ENCODE assay signal across 8 mouse cellular contexts in genomic region chr12:73449911-73450520, GRCm38 (mm10).
DNase-seq lines count a peak whose midpoint lies in the region; ATAC-seq and TF ChIP-seq lines count a peak whose summit lies in the region.

No protein-coding gene starts in this region.

- H3K27me3 ChIP-seq in cerebellum, adult 2 months (ENCODE audit: control insufficient read depth, insufficient read depth, low read length): no peaks in the 10 kb centered on the region; the same call in 1 of the 2 replicates
- no peaks in the 10 kb centered on the region for H3K27me3 ChIP-seq in kidney, embryonic 14.5 days (ENCODE audit: control insufficient read depth, insufficient read depth, low read length)
- H3K27me3 ChIP-seq in stomach, postnatal 0 days (ENCODE audit: control insufficient read depth, insufficient read depth, low read length): no peaks in the 10 kb centered on the region; the same call in 1 of the 2 replicates

- TF ChIP-seq CTCF in cerebellum, adult 2 months (IDR thresholded peaks at IDR 0.05; ENCODE audit: borderline replicate concordance, insufficient read depth, low read depth, low read length): peak; percentile 62
- peak; percentile 73 for TF ChIP-seq CTCF in stomach, postnatal 0 days (IDR thresholded peaks at IDR 0.05; ENCODE audit: low read depth)

- no peak for TF ChIP-seq POLR2A in cerebellum, adult 2 months (IDR thresholded peaks at IDR 0.05; ENCODE audit: borderline replicate concordance, insufficient read depth, low read length)

- H3K9ac ChIP-seq in kidney, embryonic 14.5 days (ENCODE audit: low read depth, low read length): no peak overlapping the region
- H3K9ac ChIP-seq in stomach, postnatal 0 days (ENCODE audit: low read length): no peak overlapping the region

- H3K27ac ChIP-seq in cerebellum, adult 2 months (ENCODE audit: insufficient read depth, low read length): no peak overlapping the region
- no peak overlapping the region for H3K27ac ChIP-seq in kidney, embryonic 14.5 days (ENCODE audit: low read depth, low read length)
- H3K27ac ChIP-seq in stomach, postnatal 0 days (replicated peaks): no peak overlapping the region

- no peaks in the 10 kb centered on the region for H3K36me3 ChIP-seq in kidney, embryonic 14.5 days (ENCODE audit: control insufficient read depth, insufficient read depth, low read length)
- no peaks in the 10 kb centered on the region for H3K36me3 ChIP-seq in stomach, postnatal 0 days (ENCODE audit: control insufficient read depth, insufficient read depth, low read length)

- DNase-seq in cerebellum, adult 2 months: peak in 1 of 2 experiments; percentile 6
- DNase-seq in kidney, postnatal 10 days: peak; percentile 49
- peak; percentile 70 for DNase-seq in NIH3T3 (ENCODE audit: low read depth)
- DNase-seq in heart, postnatal 4 days: peak; percentile 47
- DNase-seq in stomach, postnatal 0 days (ENCODE audit: low spot score): peak; percentile 21
- no peak for DNase-seq in right cerebral cortex, postnatal 36 days (ENCODE audit: low spot score in 2 of 2)

- no peak overlapping the region for H3K4me3 ChIP-seq in cerebellum, adult 2 months (replicated peaks; ENCODE audit: insufficient read depth, low read depth, low read length)
- no peak overlapping the region for H3K4me3 ChIP-seq in kidney, embryonic 14.5 days (ENCODE audit: low read length)
- no peak overlapping the region for H3K4me3 ChIP-seq in stomach, postnatal 0 days (ENCODE audit: low read depth, low read length)

- no peak for TF ChIP-seq EP300 in stomach, postnatal 0 days (optimal IDR thresholded peaks at IDR 0.05)

- H3K4me1 ChIP-seq in cerebellum, adult 2 months (ENCODE audit: control insufficient read depth, insufficient read depth, low read length): peaks cover 4% of the 10 kb centered on the region; the same call in 1 of the 2 replicates
- H3K4me1 ChIP-seq in kidney, embryonic 14.5 days (ENCODE audit: control insufficient read depth, insufficient read depth, low read length): peaks cover 3% of the 10 kb centered on the region; the same call in 1 of the 2 replicates
- peaks cover 2% of the 10 kb centered on the region; the same call in 1 of the 2 replicates for H3K4me1 ChIP-seq in stomach, postnatal 0 days (replicated peaks; ENCODE audit: control insufficient read depth, insufficient read depth)

- no peak for ATAC-seq in cerebellum, adult (ENCODE audit: insufficient number of reproducible peaks, low FRiP score, low TSS enrichment)
- no peak for ATAC-seq in kidney, embryonic 14.5 days (ENCODE audit: low FRiP score, low TSS enrichment)
- no peak for ATAC-seq in stomach, postnatal 0 days (ENCODE audit: low FRiP score, low TSS enrichment)

- peaks cover 4% of the 10 kb centered on the region; the same call in 1 of the 2 replicates for H3K9me3 ChIP-seq in kidney, embryonic 14.5 days (ENCODE audit: control insufficient read depth, low read length)
- H3K9me3 ChIP-seq in stomach, postnatal 0 days (ENCODE audit: control insufficient read depth, low read length): no peaks in the 10 kb centered on the region

- H3K4me2 ChIP-seq in kidney, embryonic 14.5 days (replicated peaks; ENCODE audit: low read depth, low read length): no peak overlapping the region
- H3K4me2 ChIP-seq in stomach, postnatal 0 days (replicated peaks; ENCODE audit: low read depth): no peak overlapping the region

- WGBS in cerebellum, adult 2 months: 59% methylated on average over 9 of the region's 9 CpGs
- 59% methylated on average over 9 of the region's 9 CpGs for WGBS in kidney, embryonic 14.5 days
- WGBS in stomach, postnatal 0 days: 58% methylated on average over 9 of the region's 9 CpGs

Comparison
In these comparisons a context has a peak if more than half of its experiments do, and no peak if none do; other contexts are left out.
1. DNase-seq: peak in kidney, postnatal 10 days (single experiment), NIH3T3 (single experiment), heart, postnatal 4 days (single experiment) and stomach, postnatal 0 days (single experiment); none in right cerebral cortex, postnatal 36 days (0 of 2).